Mouse (Mus musculus) MEL (cell line): ENCODE measurements at regions not wholly inside any gene's neighbourhood (a gene's known extent, or its start where the extent isn't known, plus 50 kb on each side); places are given as distances from the start of the nearest gene placed in this dataset.

Source experiments
- DNase-seq: peaks from one replicate; pipeline ENCODE4 v3.0.0; 2011; ENCODE audit warnings: low read depth, low spot score
- H3K27ac ChIP-seq: 2 replicates; pipeline ENCODE4 v1.5.1; 2012; ENCODE audit warnings: low read depth, mild to moderate bottlenecking, control low read depth, low read length, moderate library complexity; ENCODE audit not compliant: control insufficient read depth
- H3K27me3 ChIP-seq, 2 experiments: fragments of 150-350 bp in 1 of 2; sonication (generic) in 1 of 2; 2 replicates each; pipeline ENCODE4 v1.6.1; 2012; ENCODE audit warnings: low read length in 2 of 2, mild to moderate bottlenecking in 2 of 2, improper control_type of control experiment in 1 of 2, moderate library complexity in 1 of 2; ENCODE audit not compliant: insufficient read depth in 2 of 2, control insufficient read depth in 1 of 2
- H3K36me3 ChIP-seq, 2 experiments: 2 replicates each; pipeline ENCODE4 v1.6.1; 2012 to 2014; ENCODE audit warnings: low read length in 2 of 2, improper control_type of control experiment in 1 of 2, inconsistent platforms in 1 of 2, mild to moderate bottlenecking in 1 of 2; ENCODE audit not compliant: insufficient read depth in 2 of 2, control insufficient read depth in 1 of 2
- H3K4me1 ChIP-seq, 2 experiments: fragments of 150-350 bp in 1 of 2; sonication (generic) in 1 of 2; 2 replicates each; pipeline ENCODE4 v1.6.1; 2012; ENCODE audit warnings: low read length in 2 of 2, improper control_type of control experiment in 1 of 2, mild to moderate bottlenecking in 1 of 2; ENCODE audit not compliant: insufficient read depth in 2 of 2, control insufficient read depth in 1 of 2
- H3K4me3 ChIP-seq, 2 experiments: fragments of 150-350 bp in 1 of 2; sonication (generic) in 1 of 2; 2 replicates each; pipeline ENCODE4 v1.5.1; 2012; ENCODE audit warnings: low read depth in 2 of 2, low read length in 2 of 2, mild to moderate bottlenecking in 2 of 2, moderate library complexity in 2 of 2, control low read depth in 1 of 2, improper control_type of control experiment in 1 of 2; ENCODE audit not compliant: control insufficient read depth in 1 of 2, insufficient read depth in 1 of 2
- H3K79me2 ChIP-seq: 2 replicates; pipeline ENCODE4 v1.6.1; 2012; ENCODE audit warnings: mild to moderate bottlenecking, low read length, moderate library complexity; ENCODE audit not compliant: control insufficient read depth, poor library complexity, insufficient read depth
- H3K9ac ChIP-seq: 2 replicates; pipeline ENCODE4 v1.6.1; 2012; ENCODE audit warnings: low read depth, mild to moderate bottlenecking, control low read depth, low read length, moderate library complexity; ENCODE audit not compliant: control insufficient read depth, poor library complexity, severe bottlenecking
- H3K9me3 ChIP-seq: fragments of 150-350 bp; sonication (generic); replicated peaks from 2 replicates; pipeline ENCODE4 v1.6.1; 2012; ENCODE audit warnings: mild to moderate bottlenecking, low read length, improper control_type of control experiment, moderate library complexity; ENCODE audit not compliant: insufficient read depth
- CHD2 ChIP-seq: IDR thresholded peaks from 2 replicates; pipeline ENCODE4 v1.6.1; 2011; ENCODE audit warnings: low read length, improper control_type of control experiment
- ELF1 ChIP-seq: IDR thresholded peaks from 2 replicates; pipeline ENCODE4 v1.6.1; 2014; ENCODE audit warnings: low read depth, mild to moderate bottlenecking, inconsistent platforms, low read length, improper control_type of control experiment, moderate library complexity
- EP300 ChIP-seq, 2 experiments: IDR thresholded peaks; 2 replicates each; pipeline ENCODE4 v1.6.1; 2011; ENCODE audit warnings: improper control_type of control experiment in 2 of 2, low read length in 2 of 2, low read depth in 1 of 2, mild to moderate bottlenecking in 1 of 2
- ETS1 ChIP-seq: IDR thresholded peaks from 2 replicates; pipeline ENCODE4 v1.6.1; 2012; ENCODE audit warnings: low read depth, mild to moderate bottlenecking, inconsistent platforms, low read length, improper control_type of control experiment, moderate library complexity
- GATA1 ChIP-seq: IDR thresholded peaks from 2 replicates; pipeline ENCODE4 v1.6.1; 2011; ENCODE audit warnings: low read depth, low read length, improper control_type of control experiment
- HCFC1 ChIP-seq: IDR thresholded peaks from 2 replicates; pipeline ENCODE4 v1.6.1; 2012; ENCODE audit warnings: low read depth, mild to moderate bottlenecking, inconsistent platforms, low read length, improper control_type of control experiment, moderate library complexity
- MAZ ChIP-seq: IDR thresholded peaks from 2 replicates; pipeline ENCODE4 v1.6.1; 2012; ENCODE audit warnings: low read depth, mild to moderate bottlenecking, inconsistent platforms, low read length, improper control_type of control experiment
- MXI1 ChIP-seq: IDR thresholded peaks from 2 replicates; pipeline ENCODE4 v1.6.1; 2011; ENCODE audit warnings: mild to moderate bottlenecking, low read depth, low read length, improper control_type of control experiment
- MYC ChIP-seq: IDR thresholded peaks from 2 replicates; pipeline ENCODE4 v1.6.1; 2011; ENCODE audit warnings: low read depth, mild to moderate bottlenecking, low read length, improper control_type of control experiment, moderate library complexity
- NELFE ChIP-seq: IDR thresholded peaks from 2 replicates; pipeline ENCODE4 v1.6.1; 2011; ENCODE audit warnings: low read depth, low read length, improper control_type of control experiment
- NRF1 ChIP-seq: IDR thresholded peaks from 2 replicates; pipeline ENCODE4 v1.6.1; 2014; ENCODE audit warnings: low read depth, mild to moderate bottlenecking, inconsistent platforms, low read length, improper control_type of control experiment, moderate library complexity; ENCODE audit not compliant: poor library complexity, insufficient read depth, severe bottlenecking
- POLR2AphosphoS2 ChIP-seq: IDR thresholded peaks from 2 replicates; pipeline ENCODE4 v1.6.1; 2011; ENCODE audit warnings: low read length, improper control_type of control experiment
- SIN3A ChIP-seq: IDR thresholded peaks from 2 replicates; pipeline ENCODE4 v1.6.1; 2012; ENCODE audit warnings: low read length, improper control_type of control experiment, inconsistent platforms
- TAL1 ChIP-seq: IDR thresholded peaks from 2 replicates; pipeline ENCODE4 v1.6.1; 2012; ENCODE audit warnings: mild to moderate bottlenecking, inconsistent platforms, low read length, moderate library complexity, mixed read lengths
- ZC3H11A ChIP-seq: IDR thresholded peaks from 2 replicates; pipeline ENCODE4 v1.6.1; 2012; ENCODE audit warnings: low read depth, mild to moderate bottlenecking, inconsistent platforms, low read length, improper control_type of control experiment
- ZKSCAN1 ChIP-seq: IDR thresholded peaks from 2 replicates; pipeline ENCODE4 v1.6.1; 2012; ENCODE audit warnings: low read depth, mild to moderate bottlenecking, inconsistent platforms, low read length, improper control_type of control experiment, moderate library complexity
- ZNF384 ChIP-seq: IDR thresholded peaks from 2 replicates; pipeline ENCODE4 v1.6.1; 2012; ENCODE audit warnings: low read depth, mild to moderate bottlenecking, inconsistent platforms, low read length, improper control_type of control experiment

GRCm38 (mm10) chr4:131656034-131656433 lies 182.1 kb downstream of the Ptpru start:
- Histone ChIP-seq H3K36me3 (no peaks in the 10 kb centered on the region), H3K4me1 (no peaks in the 10 kb centered on the region), H3K79me2 (no peaks in the 10 kb centered on the region), H3K9ac (no peak overlapping the region), H3K4me3 (no peak overlapping the region), H3K9me3 (no peaks in the 10 kb centered on the region), H3K27ac (no peak overlapping the region), H3K27me3 (no peaks in the 10 kb centered on the region)
- no peak for TF ChIP-seq MYC
- no peak for TF ChIP-seq NELFE
- no peak for TF ChIP-seq MXI1
- no peak for TF ChIP-seq ZKSCAN1
- TF ChIP-seq CHD2 = no peak
- no peak for TF ChIP-seq NRF1
- TF ChIP-seq ZNF384 = no peak
- DNase-seq = no peak

- H3K27me3 ChIP-seq = no peaks in the 10 kb centered on the region
- no peak overlapping the region for H3K9ac ChIP-seq
- no peak overlapping the region for H3K4me3 ChIP-seq
- TF ChIP-seq POLR2AphosphoS2 (no peak), EP300 (IDR thresholded peaks at IDR 0.05; ENCODE audit: low read depth in 1 of 2, low read length in 2 of 2) (no peak), MAZ (no peak), GATA1 (no peak), ELF1 (no peak), HCFC1 (no peak), SIN3A (no peak), ZC3H11A (no peak), MYC (no peak), TAL1 (no peak)
- no peaks in the 10 kb centered on the region for H3K79me2 ChIP-seq
- no peak overlapping the region for H3K27ac ChIP-seq
- DNase-seq = no peak
- H3K36me3 ChIP-seq = no peaks in the 10 kb centered on the region
- H3K4me1 ChIP-seq = no peaks in the 10 kb centered on the region
- H3K9me3 ChIP-seq = no peaks in the 10 kb centered on the region
These were observed 180.2 kb downstream of the Ptpru start for GRCm38 (mm10) chr4:131657922-131658321.

- no peak for TF ChIP-seq MAZ
- no peak for TF ChIP-seq ELF1
- TF ChIP-seq ETS1 = no peak
- no peak for TF ChIP-seq POLR2AphosphoS2
- TF ChIP-seq, all 39 proteins: peak for 0
- H3K4me1 ChIP-seq = no peaks in the 10 kb centered on the region
- no peak for DNase-seq
- H3K27ac ChIP-seq = no peak overlapping the region
- H3K9ac ChIP-seq = no peak overlapping the region
- H3K9me3 ChIP-seq = no peaks in the 10 kb centered on the region
- no peaks in the 10 kb centered on the region for H3K36me3 ChIP-seq
- no peak overlapping the region for H3K4me3 ChIP-seq
- no peaks in the 10 kb centered on the region for H3K79me2 ChIP-seq
- no peaks in the 10 kb centered on the region for H3K27me3 ChIP-seq
These were observed 177.2 kb downstream of the Ptpru start for GRCm38 (mm10) chr4:131660931-131661330.
